Mouse (Mus musculus) erythroid progenitor cell, adult 5-6 weeks (primary cell): ENCODE results near the gene Zfp607a. TPM values are rescaled to one million over a fixed set of nuclear protein-coding genes. Genes with fewer than 3 reads are reported as not detected.

Experiments
- total RNA-seq, 2 experiments: library from RNA; stranded (forward) in 1 of 2; stranded (reverse) in 1 of 2; fragments of 150-400 nt in 1 of 2; fragments of 186-747, 209-891 nt in 1 of 2; gene quantifications; 2 replicates each; pipeline versions ENCODE4 v1.2.3 to v1.2.4; 2015 to 2017; ENCODE audit warnings: low replicate concordance in 2 of 2

The Zfp607a gene
- total RNA-seq, 2 experiments from 2014 or later: 2.2 to 2.5 TPM

Other genes starting within 250 kb of the Zfp607a start
- gene Ttc9b, start 203.6 kb upstream of the Zfp607a start, total RNA-seq (2015; ENCODE audit: low replicate concordance): not detected in 2 replicates
- gene Ttc9b, start 203.6 kb upstream of the Zfp607a start, total RNA-seq (2017; ENCODE audit: low replicate concordance): not detected in 2 replicates
- 0.72 and 6.7 TPM in 2 replicates for gene Map3k10, start 182.9 kb upstream of the Zfp607a start, total RNA-seq (2015; ENCODE audit: low replicate concordance)
- 0.13 TPM in 1 of 2 replicates, not detected in the other for gene Map3k10, start 182.9 kb upstream of the Zfp607a start, total RNA-seq (2017; ENCODE audit: low replicate concordance)
- gene Zfp607b, start 168.2 kb upstream of the Zfp607a start, total RNA-seq (2015; ENCODE audit: low replicate concordance): not detected in 2 replicates
- gene Zfp607b, start 168.2 kb upstream of the Zfp607a start, total RNA-seq (2017; ENCODE audit: low replicate concordance): 1.7 TPM in 1 of 2 replicates, not detected in the other
- gene Zfp60, start 126.1 kb upstream of the Zfp607a start, total RNA-seq (2015; ENCODE audit: low replicate concordance): 0.36 and 6.3 TPM in 2 replicates
- gene Zfp60, start 126.1 kb upstream of the Zfp607a start, total RNA-seq (2017; ENCODE audit: low replicate concordance): 0.39 and 2.8 TPM in 2 replicates
- gene Zfp626, start 50.3 kb upstream of the Zfp607a start, total RNA-seq (2015; ENCODE audit: low replicate concordance): 4.0 and 4.2 TPM in 2 replicates
- gene Zfp626, start 50.3 kb upstream of the Zfp607a start, total RNA-seq (2017; ENCODE audit: low replicate concordance): 2.1 and 3.0 TPM in 2 replicates
- gene Zfp59, start 18.9 kb upstream of the Zfp607a start, total RNA-seq (2015; ENCODE audit: low replicate concordance): 1.4 TPM in 1 of 2 replicates, not detected in the other
- gene Zfp59, start 18.9 kb upstream of the Zfp607a start, total RNA-seq (2017; ENCODE audit: low replicate concordance): 0.61 and 1.2 TPM in 2 replicates
- not detected in 2 replicates for gene Zfp974, start 71.9 kb downstream of the Zfp607a start, total RNA-seq (2015; ENCODE audit: low replicate concordance)
- 1.8 TPM in 1 of 2 replicates, not detected in the other for gene Zfp974, start 71.9 kb downstream of the Zfp607a start, total RNA-seq (2017; ENCODE audit: low replicate concordance)
- gene Zfp780b, start 121.6 kb downstream of the Zfp607a start, total RNA-seq (2015; ENCODE audit: low replicate concordance): 2.1 and 6.5 TPM in 2 replicates
- gene Zfp780b, start 121.6 kb downstream of the Zfp607a start, total RNA-seq (2017; ENCODE audit: low replicate concordance): 2.7 and 7.6 TPM in 2 replicates
- 0.36 and 0.84 TPM in 2 replicates for gene Zfp850, start 156.6 kb downstream of the Zfp607a start, total RNA-seq (2015; ENCODE audit: low replicate concordance)
- 1.2 TPM in 1 of 2 replicates, not detected in the other for gene Zfp850, start 156.6 kb downstream of the Zfp607a start, total RNA-seq (2017; ENCODE audit: low replicate concordance)
- 77.1 and 114 TPM in 2 replicates for gene Psmc4, start 192.6 kb downstream of the Zfp607a start, total RNA-seq (2015; ENCODE audit: low replicate concordance)
- gene Psmc4, start 192.6 kb downstream of the Zfp607a start, total RNA-seq (2017; ENCODE audit: low replicate concordance): 48.6 and 65.1 TPM in 2 replicates
- gene Fcgbp, start 213.7 kb downstream of the Zfp607a start, total RNA-seq (2015; ENCODE audit: low replicate concordance): not detected in 2 replicates
- not detected in 2 replicates for gene Fcgbp, start 213.7 kb downstream of the Zfp607a start, total RNA-seq (2017; ENCODE audit: low replicate concordance)